11 mouse cellular contexts compared by ENCODE assay signal in the genomic region with DNA sequence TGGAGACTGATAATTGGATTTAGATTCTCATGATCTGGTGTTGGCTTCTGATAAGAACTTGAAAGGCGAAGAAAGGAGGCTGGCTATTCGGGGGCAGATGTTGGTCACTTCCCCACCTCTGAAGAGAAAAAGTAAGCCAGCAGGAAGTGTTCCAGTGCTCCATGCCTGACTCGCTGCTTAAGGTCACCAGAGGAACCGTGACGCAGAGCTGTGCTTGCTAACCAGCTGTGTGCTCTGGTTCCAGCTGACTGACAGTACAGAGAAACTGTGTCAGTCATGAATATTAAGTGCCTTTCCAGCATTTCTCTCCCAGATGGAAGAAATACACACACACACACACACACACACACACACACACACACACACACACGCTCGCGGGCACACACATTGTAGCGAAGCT.
A peak's percentile ranks its signal among the peaks of the same experiment; 100 is the strongest.
DNase-seq lines count a peak whose midpoint lies in the region; ATAC-seq lines count a peak whose summit lies in the region.
"Had no signal": no experiment of that assay in that cellular context is flagged by ENCODE, and none has a peak within 500 bp of the region (broad histone marks: within the 10 kb centered on the region; RNA-seq: fewer than 3 reads in every experiment).

No protein-coding gene starts in this region.

- no peak overlapping the region for H3K9ac ChIP-seq in hindbrain, embryonic 14.5 days
- H3K9ac ChIP-seq in lung, embryonic 16.5 days (ENCODE audit: low read length) = no peak overlapping the region
- no peak overlapping the region for H3K9ac ChIP-seq in neural tube, embryonic 15.5 days (replicated peaks)
- H3K9ac ChIP-seq: heart, embryonic 15.5 days had no signal

- H3K27ac ChIP-seq in hindbrain, embryonic 14.5 days = 0 out of 2 replicates have a peak overlapping the region, but pooled peaks have one; percentile 48
- peak overlapping the region; percentile 18 for H3K27ac ChIP-seq in lung, embryonic 16.5 days (ENCODE audit: low read length)
- peak overlapping the region; percentile 48; the same call in 1 of the 2 replicates for H3K27ac ChIP-seq in neural tube, embryonic 15.5 days (replicated peaks)
- H3K27ac ChIP-seq: heart, embryonic 15.5 days had no signal

- H3K36me3 ChIP-seq in hindbrain, embryonic 14.5 days (replicated peaks; ENCODE audit: control insufficient read depth, insufficient read depth) = no peaks in the 10 kb centered on the region
- no peaks in the 10 kb centered on the region for H3K36me3 ChIP-seq in lung, embryonic 16.5 days (ENCODE audit: control insufficient read depth, insufficient read depth, low read length)
- H3K36me3 ChIP-seq in neural tube, embryonic 15.5 days = no peaks in the 10 kb centered on the region
- H3K36me3 ChIP-seq: heart, embryonic 15.5 days had no signal

- peak; percentile 47; the same call in 1 of the 2 replicates for ATAC-seq in hindbrain, embryonic 14.5 days (ENCODE audit: low FRiP score)
- ATAC-seq in lung, embryonic 16.5 days (ENCODE audit: low read depth) = no peak; the same call in 1 of the 2 replicates
- no peak; the same call in 1 of the 2 replicates for ATAC-seq in neural tube, embryonic 15.5 days (ENCODE audit: low FRiP score)

- DNase-seq in kidney, adult 9 months = peak; percentile 51
- no peak for DNase-seq in kidney, adult 18-20 months
- no peak for DNase-seq in hindbrain, embryonic 14.5 days (ENCODE audit: low spot score)
- no peak for DNase-seq in heart, postnatal 14 days
- DNase-seq in ovary, adult 18-20 months (ENCODE audit: low spot score) = no peak
- DNase-seq: liver had no signal

- 38% methylated on average over 9 of the region's 9 CpGs for WGBS in hindbrain, embryonic 14.5 days
- WGBS in lung, embryonic 16.5 days = 48% methylated on average over 9 of the region's 9 CpGs
- WGBS in neural tube, embryonic 15.5 days = 47% methylated on average over 9 of the region's 9 CpGs

- H3K4me3 ChIP-seq in hindbrain, embryonic 14.5 days (replicated peaks; ENCODE audit: low read length) = no peak overlapping the region
- H3K4me3 ChIP-seq in lung, embryonic 16.5 days (ENCODE audit: low read length) = no peak overlapping the region
- no peak overlapping the region for H3K4me3 ChIP-seq in neural tube, embryonic 15.5 days (replicated peaks)
- H3K4me3 ChIP-seq: heart, embryonic 15.5 days; layer of hippocampus, adult 2 months; myocyte had no signal

- H3K9me3 ChIP-seq in hindbrain, embryonic 14.5 days (ENCODE audit: control insufficient read depth, low read length) = no peaks in the 10 kb centered on the region
- H3K9me3 ChIP-seq in lung, embryonic 16.5 days (ENCODE audit: control insufficient read depth, low read length) = no peaks in the 10 kb centered on the region
- H3K9me3 ChIP-seq in neural tube, embryonic 15.5 days (replicated peaks) = no peaks in the 10 kb centered on the region
- H3K9me3 ChIP-seq: heart, embryonic 15.5 days had no signal

- peaks cover 26% of the 10 kb centered on the region for H3K4me1 ChIP-seq in hindbrain, embryonic 14.5 days (replicated peaks; ENCODE audit: control insufficient read depth, insufficient read depth, low read length)
- H3K4me1 ChIP-seq in lung, embryonic 16.5 days (replicated peaks; ENCODE audit: control insufficient read depth, insufficient read depth, low read length) = peaks cover 9% of the 10 kb centered on the region; the same call in 1 of the 2 replicates
- H3K4me1 ChIP-seq in neural tube, embryonic 15.5 days = peaks cover 28% of the 10 kb centered on the region

- H3K27me3 ChIP-seq in hindbrain, embryonic 14.5 days (ENCODE audit: control insufficient read depth, insufficient read depth, low read length) = no peaks in the 10 kb centered on the region
- no peaks in the 10 kb centered on the region for H3K27me3 ChIP-seq in lung, embryonic 16.5 days (ENCODE audit: control insufficient read depth, insufficient read depth, low read depth, low read length)
- no peaks in the 10 kb centered on the region for H3K27me3 ChIP-seq in neural tube, embryonic 15.5 days (replicated peaks)
- H3K27me3 ChIP-seq: heart, embryonic 15.5 days had no signal

- intact Hi-C loops in heart, postnatal 14 days (cut with DNase I) = no loop called here

- no peak overlapping the region for H3K4me2 ChIP-seq in hindbrain, embryonic 14.5 days (replicated peaks)
- H3K4me2 ChIP-seq in lung, embryonic 16.5 days (ENCODE audit: low read depth, low read length) = no peak overlapping the region
- no peak overlapping the region for H3K4me2 ChIP-seq in neural tube, embryonic 15.5 days
- H3K4me2 ChIP-seq: heart, embryonic 15.5 days had no signal
